Mouse (Mus musculus): Measurements from ENCODE around the gene Banp. TPM values are rescaled to one million over a fixed set of nuclear protein-coding genes. Genes with fewer than 3 reads are reported as not detected.
A peak's percentile ranks its signal among the peaks of the same experiment; 100 is the strongest.

The Banp gene
- total and polyA plus RNA-seq, 3 experiments: 19.2 to 28.4 TPM; not detected in 1

DNA sequence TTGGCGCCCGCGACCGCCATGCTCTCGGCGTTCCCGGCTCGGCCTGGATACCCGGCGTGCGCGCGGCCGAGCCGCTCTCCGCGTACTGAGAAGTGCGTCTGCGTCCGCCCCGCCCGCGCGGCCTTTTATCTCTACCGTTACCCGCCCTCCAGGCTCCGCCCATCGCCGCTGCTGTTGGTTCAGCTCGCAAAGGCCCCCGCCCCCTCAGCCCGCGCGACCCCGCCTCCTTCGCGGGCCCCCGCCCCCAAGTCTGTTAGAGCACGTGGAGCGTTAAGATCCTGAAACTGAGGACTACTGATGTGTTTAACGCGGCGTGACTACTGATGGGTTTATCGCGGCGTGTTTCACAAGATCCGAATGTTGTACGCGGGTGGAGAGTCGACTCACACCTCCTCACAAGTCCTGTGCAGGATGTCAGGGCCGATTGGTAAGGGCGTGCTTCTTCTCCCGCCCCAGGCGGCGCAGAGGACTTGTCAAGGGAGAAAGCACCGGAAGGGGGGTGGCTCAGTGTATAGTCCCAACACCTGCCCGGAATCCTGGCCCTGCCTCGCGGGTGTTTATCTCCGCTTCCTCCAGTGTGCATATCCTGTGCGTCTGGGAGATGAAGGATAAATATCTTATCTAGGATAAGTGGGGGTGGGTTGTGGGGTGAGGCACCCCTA lies 41.8 kb upstream of the Banp start, which contains the start of gene Slc7a5 (continued):
- TF ChIP-seq POLR2A (IDR thresholded peaks at IDR 0.05; ENCODE audit: control insufficient read depth in 1 of 2, insufficient read depth in 1 of 2, low read depth in 1 of 2, low read length in 2 of 2, poor library complexity in 1 of 2): peak; percentile 85 to 98
- TF ChIP-seq USF1 (IDR thresholded peaks at IDR 0.05; ENCODE audit: low read depth, low read length): peak; percentile 71
- peak; percentile 43; the same call in 1 of the 2 replicates for TF ChIP-seq CHD2 (IDR thresholded peaks at IDR 0.05; ENCODE audit: low read length)

DNA sequence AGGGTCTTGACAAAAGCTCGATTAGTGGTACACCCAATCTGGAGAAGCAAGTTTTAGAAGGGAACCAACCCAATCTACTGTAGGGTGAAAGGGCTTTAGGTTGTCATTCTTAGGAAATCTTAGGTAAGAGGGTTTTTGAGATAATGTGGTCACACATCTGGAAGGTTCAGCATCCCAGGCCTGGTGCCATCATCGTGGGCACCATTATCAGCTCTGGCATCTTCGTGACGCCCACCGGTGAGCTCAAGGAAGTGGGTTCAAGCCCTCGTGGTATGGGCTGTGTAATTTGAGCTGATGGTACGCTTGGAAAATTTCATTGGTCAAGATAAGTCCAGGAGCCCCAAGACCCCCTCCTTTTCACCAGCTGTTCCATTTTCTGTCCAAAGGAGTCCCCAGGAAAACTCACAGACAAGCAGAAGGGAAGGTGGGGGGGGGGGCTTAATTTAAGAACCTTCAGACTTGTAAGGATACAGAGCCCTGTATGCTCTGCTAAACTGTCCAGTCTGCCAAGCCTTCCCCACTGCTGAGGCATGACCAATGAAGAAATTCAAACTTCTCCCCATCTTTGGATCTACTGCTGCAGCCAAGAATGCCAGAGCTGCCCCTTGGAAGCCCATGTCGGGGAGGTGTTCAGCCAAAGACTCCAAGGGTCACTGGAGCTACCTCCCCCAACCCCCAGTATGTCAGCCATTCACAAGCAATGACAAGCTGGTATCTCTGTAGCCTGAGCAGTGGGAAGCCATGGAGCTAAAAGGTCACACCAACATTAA lies 41.0 kb upstream of the Banp start:
- peaks cover 6 to 15% of the 10 kb centered on the region in 2 experiments for H3K36me3 ChIP-seq (ENCODE audit: control insufficient read depth in 1 of 2, insufficient read depth in 2 of 2, low read length in 2 of 2)
- no peaks in the 10 kb centered on the region for H3K27me3 ChIP-seq (ENCODE audit: control insufficient read depth in 1 of 2, insufficient read depth in 2 of 2, low read length in 2 of 2)
- H3K9me3 ChIP-seq (replicated peaks; ENCODE audit: insufficient read depth, low read length): no peaks in the 10 kb centered on the region
- peak overlapping the region; percentile 69 for H3K9ac ChIP-seq (ENCODE audit: control insufficient read depth, low read depth, low read length, poor library complexity, severe bottlenecking)
- peaks cover 39% of the 10 kb centered on the region for H3K79me2 ChIP-seq (ENCODE audit: control insufficient read depth, insufficient read depth, low read length, poor library complexity)
- H3K27ac ChIP-seq (ENCODE audit: control insufficient read depth, low read depth, low read length): peak overlapping the region; percentile 95
- H3K4me3 ChIP-seq (ENCODE audit: control insufficient read depth in 1 of 2, insufficient read depth in 1 of 2, low read depth in 2 of 2, low read length in 2 of 2): peak overlapping the region; percentile 60 to 62
- peak; percentile 74 for DNase-seq (ENCODE audit: low read depth, low spot score)
- TF ChIP-seq GATA1 (IDR thresholded peaks at IDR 0.05; ENCODE audit: low read depth, low read length) (peak; percentile 26; the same call in 1 of the 2 replicates), ZNF384 (IDR thresholded peaks at IDR 0.05; ENCODE audit: low read depth, low read length) (0 out of 2 replicates have a peak, but pooled peaks have one; percentile 2), USF2 (IDR thresholded peaks at IDR 0.05; ENCODE audit: borderline replicate concordance in 1 of 2, insufficient read depth in 1 of 2, low read depth in 1 of 2, low read length in 2 of 2) (no peak), ETS1 (IDR thresholded peaks at IDR 0.05; ENCODE audit: low read depth, low read length) (peak; percentile 69), BHLHE40 (IDR thresholded peaks at IDR 0.05; ENCODE audit: borderline replicate concordance, low read depth, low read length) (peak; percentile 23; the same call in 1 of the 2 replicates), HCFC1 (IDR thresholded peaks at IDR 0.05; ENCODE audit: low read depth, low read length) (peak; percentile 16; the same call in 1 of the 2 replicates), SMC3 (IDR thresholded peaks at IDR 0.05; ENCODE audit: low read depth, low read length) (no peak), MYC (IDR thresholded peaks at IDR 0.05; ENCODE audit: low read depth, low read length) (no peak; the same call in 1 of the 2 replicates), CHD1 (IDR thresholded peaks at IDR 0.05; ENCODE audit: low read depth, low read length) (0 out of 2 replicates have a peak, but pooled peaks have one; percentile 89), USF1 (IDR thresholded peaks at IDR 0.05; ENCODE audit: low read depth, low read length) (peak; percentile 27; the same call in 1 of the 2 replicates)
- H3K4me1 ChIP-seq (ENCODE audit: control insufficient read depth in 1 of 2, insufficient read depth in 2 of 2, low read length in 2 of 2): peaks cover 8 to 23% of the 10 kb centered on the region in 2 experiments

GRCm38 (mm10) chr8:121909148-121909541 lies 40.4 kb upstream of the Banp start:
- H3K4me1 ChIP-seq (ENCODE audit: control insufficient read depth in 1 of 2, insufficient read depth in 2 of 2, low read length in 2 of 2): peaks cover 8 to 17% of the 10 kb centered on the region in 2 experiments
- peaks cover 33% of the 10 kb centered on the region for H3K79me2 ChIP-seq (ENCODE audit: control insufficient read depth, insufficient read depth, low read length, poor library complexity)
- H3K9ac ChIP-seq (ENCODE audit: control insufficient read depth, low read depth, low read length, poor library complexity, severe bottlenecking): peak overlapping the region; percentile 69
- peak overlapping the region; percentile 95 for H3K27ac ChIP-seq (ENCODE audit: control insufficient read depth, low read depth, low read length)
- H3K27me3 ChIP-seq (ENCODE audit: control insufficient read depth in 1 of 2, insufficient read depth in 2 of 2, low read length in 2 of 2): no peaks in the 10 kb centered on the region
- peaks cover 2 to 11% of the 10 kb centered on the region in 2 experiments for H3K36me3 ChIP-seq (ENCODE audit: control insufficient read depth in 1 of 2, insufficient read depth in 2 of 2, low read length in 2 of 2)
- DNase-seq (ENCODE audit: low read depth, low spot score): peak; percentile 71
- no peaks in the 10 kb centered on the region for H3K9me3 ChIP-seq (replicated peaks; ENCODE audit: insufficient read depth, low read length)
- TF ChIP-seq ZC3H11A (IDR thresholded peaks at IDR 0.05; ENCODE audit: low read depth, low read length): no peak
- peak; percentile 80 for TF ChIP-seq MYC (IDR thresholded peaks at IDR 0.05; ENCODE audit: low read depth, low read length)
- no peak for TF ChIP-seq TAL1 (IDR thresholded peaks at IDR 0.05; ENCODE audit: low read length)
- TF ChIP-seq MAX (IDR thresholded peaks at IDR 0.05; ENCODE audit: low read length): peak; percentile 87; the same call in 1 of the 2 replicates
- peak; percentile 63 for TF ChIP-seq USF1 (IDR thresholded peaks at IDR 0.05; ENCODE audit: low read depth, low read length)
- peak; percentile 86 for TF ChIP-seq MXI1 (IDR thresholded peaks at IDR 0.05; ENCODE audit: low read depth, low read length)
- TF ChIP-seq GABPA (IDR thresholded peaks at IDR 0.05; ENCODE audit: low read depth, low read length): no peak
- peak; percentile 38; the same call in 1 of the 2 replicates for TF ChIP-seq NRF1 (IDR thresholded peaks at IDR 0.05; ENCODE audit: insufficient read depth, low read depth, low read length, poor library complexity, severe bottlenecking)
- TF ChIP-seq RAD21 (IDR thresholded peaks at IDR 0.05; ENCODE audit: low read depth, low read length): no peak
- peak overlapping the region; percentile 60 to 62 for H3K4me3 ChIP-seq (ENCODE audit: control insufficient read depth in 1 of 2, insufficient read depth in 1 of 2, low read depth in 2 of 2, low read length in 2 of 2)
